Comparison of ENCODE assay signal across 11 mouse cellular contexts in genomic region chr11:52565457-52565856, GRCm38 (mm10).
A peak's percentile ranks its signal among the peaks of the same experiment; 100 is the strongest.
DNase-seq lines count a peak whose midpoint lies in the region.
"Had no signal": no experiment of that assay in that cellular context is flagged by ENCODE, and none has a peak within 500 bp of the region (broad histone marks: within the 10 kb centered on the region; RNA-seq: fewer than 3 reads in every experiment).

No protein-coding gene starts in this region.

- no peaks in the 10 kb centered on the region for H3K36me3 ChIP-seq in embryonic facial prominence, embryonic 10.5 days (replicated peaks)
- H3K36me3 ChIP-seq: neural tube, embryonic 12.5 days had no signal

- no peaks in the 10 kb centered on the region for H3K9me3 ChIP-seq in embryonic facial prominence, embryonic 10.5 days
- H3K9me3 ChIP-seq: neural tube, embryonic 12.5 days had no signal

- H3K4me1 ChIP-seq in embryonic facial prominence, embryonic 10.5 days = peaks cover 63% of the 10 kb centered on the region

- no peaks in the 10 kb centered on the region for H3K27me3 ChIP-seq in embryonic facial prominence, embryonic 10.5 days (replicated peaks; ENCODE audit: low read depth, poor library complexity, severe bottlenecking)
- H3K27me3 ChIP-seq: neural tube, embryonic 12.5 days had no signal

- WGBS in embryonic facial prominence, embryonic 10.5 days = 0% methylated on average over 1 of the region's 1 CpGs

- H3K4me3 ChIP-seq in embryonic facial prominence, embryonic 10.5 days = peak overlapping the region; percentile 21; the same call in 1 of the 2 replicates
- H3K4me3 ChIP-seq: neural tube, embryonic 12.5 days had no signal

- H3K27ac ChIP-seq in embryonic facial prominence, embryonic 10.5 days (replicated peaks) = peak overlapping the region; percentile 48
- H3K27ac ChIP-seq: macrophage; neural tube, embryonic 12.5 days had no signal

- intact Hi-C loops in heart, postnatal 14 days (cut with DNase I) = no loop called here

- peak; percentile 49 for DNase-seq in kidney, postnatal 10 days
- no peak for DNase-seq in kidney, adult 8-10 months
- peak; percentile 62 for DNase-seq in embryonic facial prominence, embryonic 10.5 days (ENCODE audit: low spot score)
- peak; percentile 22 to 28 for DNase-seq in heart, postnatal 14 days
- peak; percentile 49 to 86 for DNase-seq in lung, postnatal 4 days
- DNase-seq in urinary bladder, adult 18-20 months (ENCODE audit: low spot score in 2 of 2) = no peak
- DNase-seq in ovary, postnatal 14 days (ENCODE audit: low spot score) = no peak
- no peak for DNase-seq in adrenal gland, postnatal 14 days
- DNase-seq: kidney, postnatal 36 days had no signal

Comparison
In these comparisons a context has a peak if more than half of its experiments do, and no peak if none do; other contexts are left out.
1. DNase-seq: peak in kidney, postnatal 10 days (single experiment), embryonic facial prominence, embryonic 10.5 days (single experiment), heart, postnatal 14 days (2 of 2) and lung, postnatal 4 days (2 of 2); none in kidney, adult 8-10 months (0 of 2), urinary bladder, adult 18-20 months (0 of 2), ovary, postnatal 14 days (single experiment) and adrenal gland, postnatal 14 days (single experiment).